Comparison of ENCODE assay signal across 14 mouse cellular contexts in the genomic region with DNA sequence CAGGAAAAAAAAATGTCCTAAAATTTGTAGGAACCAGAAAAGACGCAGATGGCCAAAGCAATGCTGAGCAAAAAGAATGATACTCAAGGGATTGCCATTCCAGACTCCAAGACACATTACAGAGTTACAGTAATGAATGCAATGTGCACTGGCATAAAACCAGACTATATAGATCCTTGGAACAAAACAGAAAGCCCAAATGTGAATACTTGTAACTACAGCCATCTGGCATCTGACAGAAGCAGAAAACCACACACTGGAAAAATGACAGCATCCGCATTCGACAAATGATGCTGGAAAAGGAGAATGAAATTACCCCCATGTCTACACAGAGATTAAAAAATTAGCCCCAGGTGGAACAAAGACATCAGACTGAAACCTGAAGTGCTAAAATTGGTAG. TPM values are rescaled to one million over a fixed set of nuclear protein-coding genes. Genes with fewer than 3 reads are reported as not detected.
DNase-seq lines count a peak whose midpoint lies in the region; ATAC-seq and TF ChIP-seq lines count a peak whose summit lies in the region.
"Had no signal": no experiment of that assay in that cellular context is flagged by ENCODE, and none has a peak within 500 bp of the region (broad histone marks: within the 10 kb centered on the region; RNA-seq: fewer than 3 reads in every experiment).

No protein-coding gene starts in this region.

- DNase-seq in frontal cortex, postnatal 25 days (ENCODE audit: low spot score in 2 of 2), result no peak
- peak; percentile 32 for DNase-seq in midbrain, postnatal 0 days (ENCODE audit: low spot score)
- DNase-seq in lung, postnatal 4 days, result no peak
- DNase-seq: cerebellum, adult 18-20 months; gastrocnemius, postnatal 14 days; retina, postnatal 1 day had no signal

- no peaks in the 10 kb centered on the region for H3K9me3 ChIP-seq in midbrain, postnatal 0 days (ENCODE audit: low read length)
- no peaks in the 10 kb centered on the region for H3K9me3 ChIP-seq in midbrain, embryonic 16.5 days (replicated peaks; ENCODE audit: control insufficient read depth, low read length, poor library complexity, severe bottlenecking)
- no peaks in the 10 kb centered on the region for H3K9me3 ChIP-seq in midbrain, embryonic 15.5 days

- whole genome bisulfite sequencing in midbrain, postnatal 0 days, result 90% methylated on average over 3 of the region's 3 CpGs
- WGBS in midbrain, embryonic 16.5 days, result 91% methylated on average over 3 of the region's 3 CpGs
- 84% methylated on average over 3 of the region's 3 CpGs for WGBS in midbrain, embryonic 15.5 days

- TF ChIP-seq POLR2A in embryonic fibroblast, embryonic 13.5 days (IDR thresholded peaks at IDR 0.05; ENCODE audit: low read depth, low read length), result no peak

- H3K36me3 ChIP-seq in midbrain, postnatal 0 days (ENCODE audit: insufficient read depth, low read length), result no peaks in the 10 kb centered on the region
- H3K36me3 ChIP-seq in midbrain, embryonic 16.5 days (ENCODE audit: control insufficient read depth, insufficient read depth, low read length), result no peaks in the 10 kb centered on the region
- no peaks in the 10 kb centered on the region for H3K36me3 ChIP-seq in midbrain, embryonic 15.5 days (replicated peaks)

- peak; percentile 41; the same call in 1 of the 2 replicates for ATAC-seq in frontal cortex, adult (ENCODE audit: low TSS enrichment)
- no peak for ATAC-seq in midbrain, postnatal 0 days (ENCODE audit: low FRiP score)
- no peak for ATAC-seq in midbrain, embryonic 16.5 days
- ATAC-seq in midbrain, embryonic 15.5 days (replicated peaks), result no peak
- ATAC-seq: activated CD4-positive, CD25-positive, alpha-beta regulatory T cell, adult 4 months; intestine, postnatal 0 days had no signal

- H3K9ac ChIP-seq in midbrain, postnatal 0 days (replicated peaks; ENCODE audit: low read length, poor library complexity, severe bottlenecking), result no peak overlapping the region
- H3K9ac ChIP-seq in midbrain, embryonic 16.5 days (ENCODE audit: low read depth, low read length), result no peak overlapping the region
- H3K9ac ChIP-seq in midbrain, embryonic 15.5 days, result no peak overlapping the region

- no peak for TF ChIP-seq CTCF in midbrain, postnatal 0 days (IDR thresholded peaks at IDR 0.05)
- TF ChIP-seq CTCF in embryonic fibroblast, embryonic 13.5 days (IDR thresholded peaks at IDR 0.05; ENCODE audit: borderline replicate concordance, insufficient read depth, low read length), result no peak

- H3K4me1 ChIP-seq in midbrain, postnatal 0 days (ENCODE audit: insufficient read depth, low read length), result peaks cover 3% of the 10 kb centered on the region; the same call in 1 of the 2 replicates
- H3K4me1 ChIP-seq in midbrain, embryonic 16.5 days (ENCODE audit: control insufficient read depth, insufficient read depth, low read length), result peaks cover 6% of the 10 kb centered on the region
- H3K4me1 ChIP-seq in embryonic fibroblast, embryonic 13.5 days (ENCODE audit: control insufficient read depth, insufficient read depth, low read length), result peaks cover 4% of the 10 kb centered on the region
- peaks cover 8% of the 10 kb centered on the region; the same call in 1 of the 2 replicates for H3K4me1 ChIP-seq in midbrain, embryonic 15.5 days

- no peak overlapping the region for H3K27ac ChIP-seq in midbrain, postnatal 0 days (ENCODE audit: low read depth, low read length)
- H3K27ac ChIP-seq in midbrain, embryonic 16.5 days (ENCODE audit: low read length), result no peak overlapping the region
- 0 out of 2 replicates have a peak overlapping the region, but pooled peaks have one; percentile 32 for H3K27ac ChIP-seq in embryonic fibroblast, embryonic 13.5 days (ENCODE audit: insufficient read depth, low read length)
- H3K27ac ChIP-seq in midbrain, embryonic 15.5 days, result no peak overlapping the region

- H3K4me2 ChIP-seq in midbrain, postnatal 0 days (ENCODE audit: low read depth, low read length, poor library complexity, severe bottlenecking), result no peak overlapping the region
- H3K4me2 ChIP-seq in midbrain, embryonic 16.5 days (ENCODE audit: low read length), result no peak overlapping the region
- no peak overlapping the region for H3K4me2 ChIP-seq in midbrain, embryonic 15.5 days
- H3K4me2 ChIP-seq: midbrain, embryonic 11.5 days had no signal

- H3K27me3 ChIP-seq in midbrain, postnatal 0 days (ENCODE audit: insufficient read depth, low read length), result no peaks in the 10 kb centered on the region
- no peaks in the 10 kb centered on the region for H3K27me3 ChIP-seq in midbrain, embryonic 16.5 days (ENCODE audit: control insufficient read depth, insufficient read depth, low read depth, low read length)
- H3K27me3 ChIP-seq in midbrain, embryonic 15.5 days (replicated peaks), result no peaks in the 10 kb centered on the region

- no peak overlapping the region for H3K4me3 ChIP-seq in midbrain, postnatal 0 days (ENCODE audit: low read depth, low read length)
- no peak overlapping the region for H3K4me3 ChIP-seq in midbrain, embryonic 16.5 days (ENCODE audit: low read depth, low read length)
- H3K4me3 ChIP-seq in embryonic fibroblast, embryonic 13.5 days (ENCODE audit: insufficient read depth, low read length), result no peak overlapping the region
- no peak overlapping the region for H3K4me3 ChIP-seq in midbrain, embryonic 15.5 days

RNA-seq across cellular contexts. Expression of a gene that starts 5.5 kb away (rescaled TPM):
- 637 and 644 TPM in 2 replicates for total RNA-seq in midbrain, postnatal 0 days (2014; rRNA removed)
- 340 and 355 TPM in 2 replicates for polyA plus RNA-seq in midbrain, postnatal 0 days (2015; fragmentation: Nextera tagmentation; extraction: Ambion mirVana)
- polyA plus RNA-seq in midbrain, embryonic 16.5 days (2015; fragmentation: Nextera tagmentation; extraction: Ambion mirVana), result 439 and 447 TPM in 2 replicates
- polyA plus RNA-seq in embryonic fibroblast, embryonic 13.5 days (2011; ENCODE audit: insufficient read length, low read depth, missing spikeins), result 99.6 and 117 TPM in 2 replicates
- polyA plus RNA-seq in midbrain, embryonic 15.5 days (2015; fragmentation: Nextera tagmentation; extraction: Ambion mirVana), result 442 and 456 TPM in 2 replicates

RNA-seq across cellular contexts. Expression of a gene that starts 27.0 kb away (rescaled TPM):
- 0.11 and 1.3 TPM in 2 replicates for total RNA-seq in midbrain, postnatal 0 days (2014; rRNA removed)
- polyA plus RNA-seq in midbrain, postnatal 0 days (2015; fragmentation: Nextera tagmentation; extraction: Ambion mirVana), result 0.83 and 0.91 TPM in 2 replicates
- polyA plus RNA-seq in midbrain, embryonic 16.5 days (2015; fragmentation: Nextera tagmentation; extraction: Ambion mirVana), result 0.12 and 0.18 TPM in 2 replicates
- 0.50 and 1.1 TPM in 2 replicates for polyA plus RNA-seq in embryonic fibroblast, embryonic 13.5 days (2011; ENCODE audit: insufficient read length, low read depth, missing spikeins)
- polyA plus RNA-seq in midbrain, embryonic 15.5 days (2015; fragmentation: Nextera tagmentation; extraction: Ambion mirVana), result 0.19 TPM in 1 of 2 replicates, not detected in the other
- polyA plus RNA-seq: activated CD4-positive, CD25-positive, alpha-beta regulatory T cell, adult 4 months; midbrain, embryonic 11.5 days; neural tube, embryonic 11.5 days had no signal

RNA-seq across cellular contexts. Expression of a gene that starts 53.8 kb away (rescaled TPM):
- total RNA-seq in midbrain, postnatal 0 days (2014; rRNA removed), result 1.6 and 2.2 TPM in 2 replicates
- polyA plus RNA-seq in midbrain, postnatal 0 days (2015; fragmentation: Nextera tagmentation; extraction: Ambion mirVana), result 1.4 TPM in 2 replicates
- polyA plus RNA-seq in midbrain, embryonic 16.5 days (2015; fragmentation: Nextera tagmentation; extraction: Ambion mirVana), result 0.94 and 1.2 TPM in 2 replicates
- not detected in 2 replicates for polyA plus RNA-seq in embryonic fibroblast, embryonic 13.5 days (2011; ENCODE audit: insufficient read length, low read depth, missing spikeins)
- 0.57 and 1.1 TPM in 2 replicates for polyA plus RNA-seq in midbrain, embryonic 15.5 days (2015; fragmentation: Nextera tagmentation; extraction: Ambion mirVana)
